Mouse (Mus musculus): Measurements from ENCODE around the gene Npr1.

The Npr1 gene

GRCm38 (mm10) chr3:90434073-90434730 is 31.5 kb downstream of the Npr1 start:
- peak; percentile 65 to 71 for DNase-seq

- DNase-seq, result peak; percentile 99 to 100
Observed at GRCm38 (mm10) chr3:90433381-90434020, 32.2 kb downstream of the Npr1 start, which contains the start of gene Ints3. Gene Ints3 (minus strand): TSS chr3:90433622.

GRCm38 (mm10) chr3:90432811-90433219 is 32.9 kb downstream of the Npr1 start:
- DNase-seq, result peak; percentile 47 to 66

GRCm38 (mm10) chr3:90432348-90432747 is 33.3 kb downstream of the Npr1 start:
- DNase-seq, result no peak

- peak; percentile 42 to 67 for DNase-seq
Observed at GRCm38 (mm10) chr3:90429576-90429975, 36.1 kb downstream of the Npr1 start.

GRCm38 (mm10) chr3:90428186-90428585 is 37.5 kb downstream of the Npr1 start:
- no peak for DNase-seq

- peak in 1 of 2 experiments; percentile 27 for DNase-seq
Observed at GRCm38 (mm10) chr3:90427574-90427973, 38.1 kb downstream of the Npr1 start.

- DNase-seq, result no peak
Observed at GRCm38 (mm10) chr3:90425499-90425898, 40.2 kb downstream of the Npr1 start.

GRCm38 (mm10) chr3:90423549-90423948 is 42.1 kb downstream of the Npr1 start:
- no peak for DNase-seq

- DNase-seq, result no peak
Observed at GRCm38 (mm10) chr3:90420696-90421095, 45.0 kb downstream of the Npr1 start.

- DNase-seq, result no peak
Observed at GRCm38 (mm10) chr3:90413011-90413396, 52.7 kb downstream of the Npr1 start.

GRCm38 (mm10) chr3:90412312-90413010 is 53.2 kb downstream of the Npr1 start:
- DNase-seq, result peak; percentile 71 to 79

- DNase-seq, result no peak
Observed at GRCm38 (mm10) chr3:90408721-90409120, 56.9 kb downstream of the Npr1 start.

- DNase-seq, result no peak
Observed at GRCm38 (mm10) chr3:90406414-90406813, 59.3 kb downstream of the Npr1 start.

GRCm38 (mm10) chr3:90404609-90405008 is 61.1 kb downstream of the Npr1 start:
- DNase-seq, result no peak

GRCm38 (mm10) chr3:90404121-90404520 is 61.5 kb downstream of the Npr1 start:
- DNase-seq, result no peak

GRCm38 (mm10) chr3:90400993-90401392 is 64.7 kb downstream of the Npr1 start:
- DNase-seq, result no peak

All from kidney, postnatal 25 days (tissue).